Mouse (Mus musculus): ENCODE data around the gene Gm8764.
"Not testable (repeated sequence)": the region's sequence is repeated elsewhere in the genome, so short reads cannot be mapped to it uniquely, and the experiment has no call there.

The Gm8764 gene

DNA sequence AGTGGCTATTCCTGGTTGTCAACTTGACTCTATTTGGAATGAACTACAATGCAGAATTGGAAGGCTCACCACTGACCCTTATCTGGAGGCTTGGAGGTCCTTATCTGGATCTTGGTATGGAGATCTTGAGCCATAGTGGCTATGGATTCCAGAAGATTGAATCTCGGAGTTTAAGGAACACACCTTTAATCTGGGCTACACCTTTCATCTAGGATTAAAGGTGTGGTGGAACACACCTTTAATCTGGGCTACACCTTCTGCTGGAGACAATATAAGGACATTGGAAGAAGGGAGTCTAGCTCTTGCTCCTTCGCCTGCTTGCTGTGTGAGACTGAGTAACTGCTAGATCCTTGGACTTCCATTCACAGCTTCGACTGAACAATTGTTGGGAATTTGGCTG is at the start of gene Gm8764:
Gm8764 (plus strand) TSS at position 301 of the 400 bp plus-strand sequence.
- DNase-seq (ENCODE audit: low read depth, low spot score): not testable (repeated sequence)

- no peak for DNase-seq (ENCODE audit: low read depth, low spot score)
These were observed 49.8 kb upstream of the Gm8764 start for GRCm38 (mm10) chr10:104110044-104110443.

GRCm38 (mm10) chr10:104118312-104118711 is 41.5 kb upstream of the Gm8764 start:
- DNase-seq (ENCODE audit: low read depth, low spot score): no peak

GRCm38 (mm10) chr10:104142687-104143086 is 17.1 kb upstream of the Gm8764 start, which contains the start of gene Gm21293:
TSS of gene Gm21293 (plus strand) at chr10:104142987.
- not testable (repeated sequence) for DNase-seq (ENCODE audit: low read depth, low spot score)

GRCm38 (mm10) chr10:104151197-104151596 is 8.6 kb upstream of the Gm8764 start, which contains the start of gene Gm6763:
TSS of gene Gm6763 (plus strand) at chr10:104151497.
- DNase-seq (ENCODE audit: low read depth, low spot score): not testable (repeated sequence)

DNA sequence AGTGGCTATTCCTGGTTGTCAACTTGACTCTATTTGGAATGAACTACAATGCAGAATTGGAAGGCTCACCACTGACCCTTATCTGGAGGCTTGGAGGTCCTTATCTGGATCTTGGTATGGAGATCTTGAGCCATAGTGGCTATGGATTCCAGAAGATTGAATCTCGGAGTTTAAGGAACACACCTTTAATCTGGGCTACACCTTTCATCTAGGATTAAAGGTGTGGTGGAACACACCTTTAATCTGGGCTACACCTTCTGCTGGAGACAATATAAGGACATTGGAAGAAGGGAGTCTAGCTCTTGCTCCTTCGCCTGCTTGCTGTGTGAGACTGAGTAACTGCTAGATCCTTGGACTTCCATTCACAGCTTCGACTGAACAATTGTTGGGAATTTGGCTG is 8.4 kb downstream of the Gm8764 start, which contains the start of gene Gm21304:
Gm21304 (plus strand) TSS at position 301 of the 400 bp plus-strand sequence.
- DNase-seq (ENCODE audit: low read depth, low spot score): not testable (repeated sequence)

GRCm38 (mm10) chr10:104176724-104177123 is 16.9 kb downstream of the Gm8764 start, which contains the start of gene Gm21312:
TSS of gene Gm21312 (plus strand) at chr10:104177024.
- DNase-seq (ENCODE audit: low read depth, low spot score): not testable (repeated sequence)

DNA sequence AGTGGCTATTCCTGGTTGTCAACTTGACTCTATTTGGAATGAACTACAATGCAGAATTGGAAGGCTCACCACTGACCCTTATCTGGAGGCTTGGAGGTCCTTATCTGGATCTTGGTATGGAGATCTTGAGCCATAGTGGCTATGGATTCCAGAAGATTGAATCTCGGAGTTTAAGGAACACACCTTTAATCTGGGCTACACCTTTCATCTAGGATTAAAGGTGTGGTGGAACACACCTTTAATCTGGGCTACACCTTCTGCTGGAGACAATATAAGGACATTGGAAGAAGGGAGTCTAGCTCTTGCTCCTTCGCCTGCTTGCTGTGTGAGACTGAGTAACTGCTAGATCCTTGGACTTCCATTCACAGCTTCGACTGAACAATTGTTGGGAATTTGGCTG is 25.4 kb downstream of the Gm8764 start, which contains the start of gene Gm20765:
Gm20765 (plus strand) TSS at position 301 of the 400 bp plus-strand sequence.
- not testable (repeated sequence) for DNase-seq (ENCODE audit: low read depth, low spot score)

GRCm38 (mm10) chr10:104193742-104194141 is 33.9 kb downstream of the Gm8764 start, which contains the start of gene Gm4340:
TSS of gene Gm4340 (plus strand) at chr10:104194042.
- not testable (repeated sequence) for DNase-seq (ENCODE audit: low read depth, low spot score)

- no peak for DNase-seq (ENCODE audit: low read depth, low spot score)
These were observed 49.8 kb downstream of the Gm8764 start for GRCm38 (mm10) chr10:104209655-104210054.

- DNase-seq (ENCODE audit: low read depth, low spot score): no peak
These were observed 50.6 kb downstream of the Gm8764 start for GRCm38 (mm10) chr10:104210268-104210990.

Measured in retina, adult 2 months (tissue).